Mouse (Mus musculus): Measurements from ENCODE around the gene Bicra.

GRCm38 (mm10) chr7:16009636-16010035, 38.1 kb downstream of the Bicra start:
- TF ChIP-seq CTCF (IDR thresholded peaks at IDR 0.05; ENCODE audit: low read depth, low read length) (no peak), GATA1 (IDR thresholded peaks at IDR 0.05; ENCODE audit: borderline replicate concordance, low read length) (no peak), TAL1 (conservative IDR thresholded peaks at IDR 0.05; ENCODE audit: low read depth, low read length) (no peak), POLR2AphosphoS5 (IDR thresholded peaks at IDR 0.05; ENCODE audit: insufficient replicate concordance, low read depth, low read length) (no peak), GATA2 (IDR thresholded peaks at IDR 0.05; ENCODE audit: borderline replicate concordance, low read depth, low read length) (no peak)
